20 mouse cellular contexts compared by ENCODE assay signal in genomic region chr12:5453157-5453556, GRCm38 (mm10).
A peak's percentile ranks its signal among the peaks of the same experiment; 100 is the strongest.
DNase-seq lines count a peak whose midpoint lies in the region; ATAC-seq and TF ChIP-seq lines count a peak whose summit lies in the region.
"Had no signal": no experiment of that assay in that cellular context is flagged by ENCODE, and none has a peak within 500 bp of the region (broad histone marks: within the 10 kb centered on the region; RNA-seq: fewer than 3 reads in every experiment).

No protein-coding gene starts in this region.

- no peak overlapping the region for H3K9ac ChIP-seq in intestine, postnatal 0 days (ENCODE audit: low read depth, low read length)
- H3K9ac ChIP-seq in intestine, embryonic 16.5 days (ENCODE audit: low read depth, low read length) = no peak overlapping the region
- H3K9ac ChIP-seq in lung, postnatal 0 days (replicated peaks; ENCODE audit: low read depth) = no peak overlapping the region
- no peak overlapping the region for H3K9ac ChIP-seq in stomach, postnatal 0 days (ENCODE audit: low read length)
- H3K9ac ChIP-seq: heart, embryonic 13.5 days; liver, embryonic 15.5 days; midbrain, embryonic 12.5 days had no signal

- ATAC-seq in intestine, postnatal 0 days = no peak
- ATAC-seq in intestine, embryonic 16.5 days = no peak
- ATAC-seq in lung, postnatal 0 days = no peak
- ATAC-seq in Patski = no peak
- no peak for ATAC-seq in stomach, postnatal 0 days (ENCODE audit: low FRiP score, low TSS enrichment)
- ATAC-seq: forebrain, embryonic 16.5 days had no signal

- POLR2A ChIA-PET in Patski (lab: Charles Lee) = no interaction called here

- no peaks in the 10 kb centered on the region for H3K9me3 ChIP-seq in intestine, postnatal 0 days (ENCODE audit: control insufficient read depth)
- no peaks in the 10 kb centered on the region for H3K9me3 ChIP-seq in intestine, embryonic 16.5 days (ENCODE audit: control insufficient read depth, low read length)
- no peaks in the 10 kb centered on the region for H3K9me3 ChIP-seq in lung, postnatal 0 days (ENCODE audit: low read length)
- no peaks in the 10 kb centered on the region for H3K9me3 ChIP-seq in stomach, postnatal 0 days (ENCODE audit: control insufficient read depth, low read length)
- H3K9me3 ChIP-seq: heart, embryonic 13.5 days; liver, embryonic 15.5 days; midbrain, embryonic 12.5 days had no signal

- no peak overlapping the region for H3K4me3 ChIP-seq in intestine, postnatal 0 days (ENCODE audit: low read depth, low read length)
- H3K4me3 ChIP-seq in intestine, embryonic 16.5 days (ENCODE audit: low read length) = no peak overlapping the region
- no peak overlapping the region for H3K4me3 ChIP-seq in lung, postnatal 0 days (ENCODE audit: low read depth, low read length)
- H3K4me3 ChIP-seq in stomach, postnatal 0 days (ENCODE audit: low read depth, low read length) = no peak overlapping the region
- H3K4me3 ChIP-seq: heart, embryonic 13.5 days; liver, embryonic 15.5 days; midbrain, embryonic 12.5 days had no signal

- 84% methylated on average over 2 of the region's 2 CpGs for WGBS in intestine, postnatal 0 days
- 90% methylated on average over 2 of the region's 2 CpGs for WGBS in intestine, embryonic 16.5 days
- WGBS in lung, postnatal 0 days = 77% methylated on average over 2 of the region's 2 CpGs
- WGBS in stomach, postnatal 0 days = 89% methylated on average over 2 of the region's 2 CpGs

- no peak for DNase-seq in lung, postnatal 0 days (ENCODE audit: low spot score)
- no peak for DNase-seq in lung, postnatal 36 days
- DNase-seq in Patski (ENCODE audit: low read depth, low spot score) = no peak
- DNase-seq in stomach, postnatal 0 days (ENCODE audit: low spot score) = no peak
- no peak for DNase-seq in ovary, postnatal 36 days (ENCODE audit: low spot score)
- DNase-seq: adrenal gland, postnatal 14 days; cerebellum, adult 8-10 months; heart, postnatal 14 days; kidney, adult 9 months; kidney, postnatal 25 days; left cerebral cortex, postnatal 4 days; liver; lung, postnatal 10 days; right cerebral cortex, postnatal 14 days had no signal

- no peak overlapping the region for H3K4me2 ChIP-seq in intestine, postnatal 0 days (replicated peaks; ENCODE audit: low read depth)
- no peak overlapping the region for H3K4me2 ChIP-seq in intestine, embryonic 16.5 days (ENCODE audit: low read depth, low read length)
- no peak overlapping the region for H3K4me2 ChIP-seq in lung, postnatal 0 days (replicated peaks; ENCODE audit: low read depth, low read length)
- no peak overlapping the region for H3K4me2 ChIP-seq in stomach, postnatal 0 days (replicated peaks; ENCODE audit: low read depth)
- H3K4me2 ChIP-seq: heart, embryonic 13.5 days; liver, embryonic 15.5 days; midbrain, embryonic 12.5 days had no signal

- TF ChIP-seq EP300 in lung, postnatal 0 days (IDR thresholded peaks at IDR 0.05) = no peak
- no peak for TF ChIP-seq EP300 in stomach, postnatal 0 days (optimal IDR thresholded peaks at IDR 0.05)

- CTCF ChIA-PET in Patski (lab: Charles Lee) = no interaction called here

- no peak overlapping the region for H3K27ac ChIP-seq in intestine, postnatal 0 days (ENCODE audit: low read depth, low read length)
- no peak overlapping the region for H3K27ac ChIP-seq in intestine, embryonic 16.5 days (ENCODE audit: low read length)
- H3K27ac ChIP-seq in lung, postnatal 0 days (ENCODE audit: low read length) = no peak overlapping the region
- no peak overlapping the region for H3K27ac ChIP-seq in stomach, postnatal 0 days (replicated peaks)
- H3K27ac ChIP-seq: heart, embryonic 13.5 days; liver, embryonic 15.5 days; midbrain, embryonic 12.5 days had no signal

- in situ Hi-C loops in Patski (cut with MboI; ENCODE audit: low pct_unique_long_range_greater_than_20kb) = no loop called here

- H3K4me1 ChIP-seq in intestine, postnatal 0 days (replicated peaks; ENCODE audit: control insufficient read depth, insufficient read depth, low read length) = no peaks in the 10 kb centered on the region
- H3K4me1 ChIP-seq in intestine, embryonic 16.5 days (ENCODE audit: control insufficient read depth, insufficient read depth, low read length) = no peaks in the 10 kb centered on the region
- H3K4me1 ChIP-seq in lung, postnatal 0 days (ENCODE audit: insufficient read depth, low read depth, low read length) = no peaks in the 10 kb centered on the region
- no peaks in the 10 kb centered on the region for H3K4me1 ChIP-seq in stomach, postnatal 0 days (replicated peaks; ENCODE audit: control insufficient read depth, insufficient read depth)
- H3K4me1 ChIP-seq: heart, embryonic 13.5 days; liver, embryonic 15.5 days; midbrain, embryonic 12.5 days had no signal

- TF ChIP-seq CTCF in intestine, postnatal 0 days (IDR thresholded peaks at IDR 0.05; ENCODE audit: low read depth) = peak; percentile 32
- TF ChIP-seq CTCF in lung, postnatal 0 days (IDR thresholded peaks at IDR 0.05) = peak; percentile 44
- TF ChIP-seq CTCF in Patski (IDR thresholded peaks at IDR 0.05) = peak; percentile 11
- TF ChIP-seq CTCF in stomach, postnatal 0 days (IDR thresholded peaks at IDR 0.05; ENCODE audit: low read depth) = peak; percentile 35

- no peaks in the 10 kb centered on the region for H3K36me3 ChIP-seq in intestine, postnatal 0 days (ENCODE audit: control insufficient read depth, insufficient read depth)
- H3K36me3 ChIP-seq in intestine, embryonic 16.5 days (ENCODE audit: control insufficient read depth, insufficient read depth, low read length) = no peaks in the 10 kb centered on the region
- H3K36me3 ChIP-seq in lung, postnatal 0 days (ENCODE audit: insufficient read depth, low read length) = no peaks in the 10 kb centered on the region
- H3K36me3 ChIP-seq in stomach, postnatal 0 days (ENCODE audit: control insufficient read depth, insufficient read depth, low read length) = no peaks in the 10 kb centered on the region
- H3K36me3 ChIP-seq: heart, embryonic 13.5 days; liver, embryonic 15.5 days; midbrain, embryonic 12.5 days had no signal

- H3K27me3 ChIP-seq in intestine, postnatal 0 days (replicated peaks; ENCODE audit: control insufficient read depth, insufficient read depth, low read length) = no peaks in the 10 kb centered on the region
- H3K27me3 ChIP-seq in intestine, embryonic 16.5 days (replicated peaks; ENCODE audit: control insufficient read depth, insufficient read depth, low read length) = no peaks in the 10 kb centered on the region
- no peaks in the 10 kb centered on the region for H3K27me3 ChIP-seq in lung, postnatal 0 days (replicated peaks; ENCODE audit: insufficient read depth, low read length)
- no peaks in the 10 kb centered on the region for H3K27me3 ChIP-seq in Patski
- no peaks in the 10 kb centered on the region for H3K27me3 ChIP-seq in stomach, postnatal 0 days (ENCODE audit: control insufficient read depth, insufficient read depth, low read length)
- H3K27me3 ChIP-seq: heart, embryonic 13.5 days; liver, embryonic 15.5 days; midbrain, embryonic 12.5 days had no signal
